Mouse (Mus musculus): ENCODE results near the gene 4930512M02Rik.

The 4930512M02Rik gene

GRCm38 (mm10) chr11:11565146-11565820 is 62.4 kb downstream of the 4930512M02Rik start:
- no peak for DNase-seq (ENCODE audit: low read depth, low spot score)

DNA sequence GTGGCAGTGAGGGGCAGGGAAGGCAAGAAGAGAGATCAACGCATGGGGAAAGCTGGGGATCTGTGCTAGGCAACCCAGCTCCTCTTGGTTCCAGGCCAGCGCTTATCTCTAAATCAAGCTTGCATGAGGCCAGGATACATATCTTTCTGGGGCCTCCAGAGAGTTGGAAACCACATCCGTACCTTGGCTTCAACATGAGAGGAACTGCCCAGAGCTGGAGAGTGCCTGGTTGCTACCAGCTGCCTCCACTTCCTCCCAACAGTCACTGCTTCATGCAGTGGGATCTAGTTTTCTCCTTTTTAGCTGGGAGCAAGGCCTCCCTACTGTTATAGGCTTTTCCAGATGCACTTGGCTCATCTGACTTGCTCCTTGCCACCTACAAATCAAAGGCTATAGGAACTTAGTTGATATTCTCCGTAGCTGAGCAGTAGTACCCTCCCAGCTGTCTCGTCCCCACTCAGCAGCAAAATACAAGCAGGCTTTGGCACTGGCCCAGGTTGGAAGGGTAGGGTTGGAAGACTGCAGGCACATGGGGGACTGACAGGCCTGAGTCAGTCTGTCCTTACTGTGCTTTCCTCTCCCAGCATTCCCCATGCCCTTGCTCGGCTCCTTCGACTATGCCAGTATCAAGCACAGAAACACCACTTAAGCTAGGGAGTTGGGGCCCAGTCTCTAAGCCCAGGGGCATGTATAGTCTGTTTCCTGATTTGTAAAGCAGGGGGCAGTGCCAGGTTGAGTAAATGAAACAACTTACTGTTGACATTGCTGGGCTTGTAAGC is 63.2 kb downstream of the 4930512M02Rik start:
- no peak for DNase-seq (ENCODE audit: low read depth, low spot score)

GRCm38 (mm10) chr11:11561118-11561517 is 66.5 kb downstream of the 4930512M02Rik start:
- no peak for DNase-seq (ENCODE audit: low read depth, low spot score)

DNA sequence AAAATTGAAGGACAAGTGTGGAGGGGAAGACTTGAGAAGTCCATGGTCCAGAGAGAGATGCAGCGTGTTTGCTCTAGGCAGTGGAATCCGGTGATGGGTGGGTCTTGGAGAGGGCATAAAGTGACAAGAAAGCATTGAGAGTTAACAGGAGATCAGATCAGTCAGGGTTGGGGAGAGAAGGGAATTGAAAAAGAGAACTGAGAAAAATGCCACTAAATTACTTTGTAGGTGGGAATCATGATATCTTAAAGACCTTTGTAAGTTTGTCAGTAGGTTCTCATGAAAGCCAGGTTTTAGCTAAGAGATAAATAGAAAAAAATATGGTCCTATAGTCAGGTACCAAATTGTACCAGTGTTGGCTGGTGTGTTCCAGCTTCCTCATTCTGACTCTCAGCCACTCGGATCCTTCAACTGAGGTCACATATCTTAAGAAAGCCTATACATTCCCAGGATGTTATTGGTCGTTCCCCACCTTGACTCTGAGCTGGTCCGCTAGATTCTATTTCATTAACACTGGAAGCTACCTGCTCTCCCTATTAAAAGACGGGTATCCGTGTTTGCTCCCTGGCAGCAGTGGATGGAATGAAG is 68.4 kb downstream of the 4930512M02Rik start:
- DNase-seq (ENCODE audit: low read depth, low spot score): no peak

DNA sequence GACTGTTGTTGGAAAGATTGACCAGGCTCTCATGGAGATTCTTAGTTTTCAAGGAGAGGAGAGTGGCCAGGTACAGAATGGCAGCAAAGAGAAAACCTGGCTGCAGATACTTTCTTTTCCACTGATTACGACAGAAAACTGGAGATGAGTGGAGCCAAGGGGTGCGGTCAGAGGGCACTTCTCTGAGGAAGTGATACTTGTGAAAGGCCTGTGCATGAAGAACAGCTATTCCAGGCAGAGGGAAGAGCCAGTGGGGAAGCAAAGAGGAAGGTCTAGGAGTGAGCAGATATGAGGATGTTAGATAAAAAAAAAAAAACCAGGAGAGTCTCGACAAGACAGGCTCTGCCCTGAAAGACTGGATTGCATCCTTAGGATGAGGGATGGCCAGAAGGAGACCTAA is 69.0 kb downstream of the 4930512M02Rik start:
- DNase-seq (ENCODE audit: low read depth, low spot score): no peak

- peak; percentile 23 for DNase-seq (ENCODE audit: low read depth, low spot score)
Observed at GRCm38 (mm10) chr11:11557173-11557967, 70.3 kb downstream of the 4930512M02Rik start.

GRCm38 (mm10) chr11:11556186-11556585 is 71.4 kb downstream of the 4930512M02Rik start:
- no peak for DNase-seq (ENCODE audit: low read depth, low spot score)

GRCm38 (mm10) chr11:11555563-11555962 is 72.1 kb downstream of the 4930512M02Rik start:
- DNase-seq (ENCODE audit: low read depth, low spot score): no peak

- no peak for DNase-seq (ENCODE audit: low read depth, low spot score)
Observed at GRCm38 (mm10) chr11:11547597-11548240, 79.9 kb downstream of the 4930512M02Rik start.

DNA sequence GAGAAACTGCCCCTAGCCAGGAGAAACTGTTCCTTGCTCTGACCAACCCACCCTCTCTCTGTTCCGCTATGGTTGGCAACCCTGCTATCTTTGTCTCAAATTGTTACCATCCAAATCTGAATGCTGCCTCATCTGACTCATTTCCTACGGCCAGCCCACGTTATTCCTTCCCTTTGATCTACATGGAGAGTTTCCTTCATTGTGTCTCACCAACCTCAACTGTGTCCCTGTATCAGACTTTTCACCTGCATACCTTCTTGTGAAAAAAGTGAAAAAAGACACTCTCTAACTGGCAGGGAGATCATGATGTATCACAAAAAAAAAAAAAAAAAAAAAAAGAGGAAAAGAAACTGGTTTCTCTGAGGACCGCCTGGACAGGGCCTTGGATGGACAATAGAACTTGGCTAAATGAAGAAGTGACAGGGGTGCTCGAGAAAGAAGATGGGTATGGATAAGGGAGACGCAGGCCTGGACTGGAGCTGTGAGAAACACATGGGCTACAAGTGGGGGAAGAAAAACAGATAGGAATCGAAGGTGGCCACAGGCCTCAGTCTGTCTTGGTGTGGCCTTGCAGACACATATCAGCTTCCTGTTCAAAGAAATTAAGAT is 80.6 kb downstream of the 4930512M02Rik start:
- no peak for DNase-seq (ENCODE audit: low read depth, low spot score)

- no peak for DNase-seq (ENCODE audit: low read depth, low spot score)
Observed at GRCm38 (mm10) chr11:11545948-11546347, 81.7 kb downstream of the 4930512M02Rik start.
